Mouse (Mus musculus) lung, embryonic 15.5 days (tissue): ENCODE data around the gene Cldn18. TPM values are rescaled to one million over a fixed set of nuclear protein-coding genes. Genes with fewer than 3 reads are reported as not detected.

Experiments
- polyA plus RNA-seq: library from polyadenylated mRNA; unstranded; fragments of >200 nt; fragmentation: Nextera tagmentation; extraction: Ambion mirVana; gene quantifications from 2 replicates; pipeline ENCODE4 v1.2.1, GENCODE M21; 2015

Gene Cldn18
- polyA plus RNA-seq, 1 experiment from 2014 or later: 329 TPM

Other genes with a start within 250 kb of the Cldn18 start
- gene Armc8, start 148.4 kb downstream of the Cldn18 start, polyA plus RNA-seq: 24.5 and 25.5 TPM in 2 replicates
- gene Dbr1, start 141.5 kb downstream of the Cldn18 start, polyA plus RNA-seq: 33.1 and 35.8 TPM in 2 replicates
- not detected in 2 replicates for gene A4gnt, start 104.8 kb downstream of the Cldn18 start, polyA plus RNA-seq
- gene Dzip1l, start 87.8 kb downstream of the Cldn18 start, polyA plus RNA-seq: 32.7 and 33.8 TPM in 2 replicates
- not detected in 2 replicates for gene Sox14, start 158.9 kb upstream of the Cldn18 start, polyA plus RNA-seq